Mouse (Mus musculus) E14TG2a.4 (cell line): ENCODE results near the gene Nxpe3.

Experiments used
- CTCF ChIP-seq: conservative IDR thresholded peaks from 2 replicates; pipeline ENCODE4 v1.5.1; 2014; ENCODE audit warnings: low read length
- NANOG ChIP-seq: IDR thresholded peaks from 2 replicates; pipeline ENCODE4 v1.6.1; 2014; ENCODE audit warnings: borderline replicate concordance, low read length, mixed read lengths

DNA sequence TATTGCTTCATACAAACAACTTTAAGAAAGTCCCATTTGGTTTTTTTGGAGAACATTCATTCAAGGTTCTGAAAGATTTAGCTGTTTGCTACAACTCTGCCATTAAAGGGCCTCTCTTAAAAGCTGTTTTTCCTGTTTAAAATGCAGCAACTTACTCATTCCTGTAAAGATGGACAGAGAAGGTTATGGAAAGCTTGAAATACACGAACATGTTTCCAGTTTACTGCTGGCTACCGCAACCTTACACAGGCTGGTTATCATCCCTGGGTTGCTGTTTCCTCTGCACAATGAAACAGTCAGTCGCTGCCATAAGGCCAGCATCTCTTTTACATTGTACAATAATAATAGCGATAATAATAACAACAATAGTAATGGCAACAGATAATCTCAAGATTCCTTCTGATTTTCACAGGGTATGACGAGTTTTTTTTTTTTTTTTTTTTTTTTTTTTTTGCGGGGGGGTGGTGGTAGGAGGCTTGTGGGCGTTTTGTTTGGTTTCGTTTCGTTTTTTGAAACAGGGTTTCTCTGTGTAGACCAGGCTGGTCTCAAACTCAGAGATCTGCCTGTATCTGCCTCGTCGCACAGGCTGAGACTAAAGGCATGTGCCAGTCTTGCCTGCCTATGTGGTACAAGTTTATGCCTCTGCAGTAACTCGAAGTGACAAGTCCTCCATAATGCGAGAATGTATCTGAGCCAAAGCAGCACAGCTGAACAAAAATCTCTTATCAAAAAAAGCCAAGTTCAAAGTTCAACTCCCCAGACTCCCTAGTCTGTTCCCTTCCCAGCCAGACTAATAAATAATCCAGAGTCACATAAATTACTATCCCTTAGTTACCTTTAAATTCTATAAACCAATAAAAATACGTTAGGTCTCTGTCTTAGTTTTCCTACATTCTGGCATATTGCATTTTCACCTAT lies 7.0 kb upstream of the Nxpe3 start:
- TF ChIP-seq CTCF, result no peak
- no peak for TF ChIP-seq NANOG
